Mouse (Mus musculus): ENCODE data around the gene Ptprg.

DNA sequence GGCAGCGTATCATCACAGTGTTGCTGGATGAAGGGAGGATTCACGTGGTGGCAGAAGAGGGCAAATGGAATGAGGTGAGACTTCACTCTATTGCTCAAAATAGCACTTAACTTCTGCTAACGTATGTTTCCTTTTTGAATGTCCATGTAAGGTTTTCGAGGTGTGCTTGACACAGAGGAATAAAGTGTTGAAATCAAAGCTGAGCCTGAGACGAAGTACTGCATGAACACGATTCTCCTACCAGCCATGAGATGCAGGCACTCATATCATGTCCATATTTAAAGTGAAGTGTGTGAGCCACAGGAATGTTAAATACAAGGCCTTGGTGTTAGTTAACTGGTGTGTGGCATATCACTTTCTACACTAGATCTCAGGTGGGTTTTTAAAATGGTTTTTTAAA, 320.9 kb downstream of the Ptprg start:
- TF ChIP-seq CTCF (IDR thresholded peaks at IDR 0.05; ENCODE audit: borderline replicate concordance, insufficient read depth, low read depth, low read length) (no peak), POLR2A (IDR thresholded peaks at IDR 0.05; ENCODE audit: borderline replicate concordance, insufficient read depth, low read length) (no peak)

Measured in cerebellum, adult 2 months (tissue).